ENCODE assay signal across 8 mouse cellular contexts in the genomic region with DNA sequence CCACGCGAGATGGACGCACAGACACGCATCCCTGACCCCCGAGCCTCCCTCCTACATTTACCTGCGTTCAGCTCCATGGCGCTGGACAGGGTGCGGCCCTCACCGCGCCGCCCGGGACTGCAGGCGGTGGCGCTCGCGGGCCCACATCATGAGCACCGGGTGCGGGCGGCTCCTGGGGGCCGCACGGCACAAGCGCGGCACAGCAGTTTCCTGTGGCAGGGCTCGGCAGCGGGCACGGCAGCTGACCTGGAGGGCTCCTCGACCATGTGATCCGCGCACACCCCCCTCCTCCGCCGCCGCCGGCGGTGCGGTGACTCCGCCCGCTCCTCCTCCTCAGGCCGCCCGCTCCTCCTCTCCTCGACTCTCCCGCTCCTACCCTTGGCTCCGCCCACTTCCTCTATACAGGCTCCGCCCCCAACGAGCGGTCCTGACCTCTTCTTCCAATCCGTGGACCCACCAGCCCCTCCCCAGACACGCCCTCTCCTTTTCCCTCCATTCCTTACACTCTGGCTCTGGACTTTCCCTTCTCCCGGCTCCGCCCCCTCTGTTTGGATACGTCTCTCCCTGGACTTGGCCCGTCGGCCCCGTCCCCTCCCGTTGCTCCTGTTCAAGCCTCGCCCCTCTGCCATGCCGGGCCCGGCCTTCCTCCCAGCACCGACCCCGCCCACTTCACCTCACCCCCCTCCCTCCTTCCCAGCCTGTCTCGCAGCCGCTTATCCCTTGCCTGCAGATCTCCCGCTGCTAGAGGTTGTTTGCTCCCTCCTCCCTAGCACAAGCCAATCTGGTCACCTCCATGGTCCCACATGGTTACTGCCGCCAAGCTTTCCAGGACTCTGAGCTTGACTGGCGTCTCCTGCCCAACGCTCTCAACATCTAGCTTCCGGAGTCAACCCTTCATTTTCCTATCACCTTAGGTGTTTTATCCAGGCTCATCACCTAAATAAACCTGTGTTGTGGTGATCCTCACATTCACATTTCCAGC. TPM values are rescaled to one million over a fixed set of nuclear protein-coding genes. Genes with fewer than 3 reads are reported as not detected.
DNase-seq lines count a peak whose midpoint lies in the region; ATAC-seq and TF ChIP-seq lines count a peak whose summit lies in the region.

TSS of gene Nr1d2 (minus strand) at position 378 of the 982 bp plus-strand sequence.

- H3K4me3 ChIP-seq in hindbrain, embryonic 10.5 days = peak within 1 kb of the TSS; percentile 78
- peak within 1 kb of the TSS; percentile 73 for H3K4me3 ChIP-seq in lung, postnatal 0 days (ENCODE audit: low read depth, low read length)

- TF ChIP-seq CTCF in lung, postnatal 0 days (IDR thresholded peaks at IDR 0.05) = peak; percentile 49

- H3K9me3 ChIP-seq in hindbrain, embryonic 10.5 days = 0 out of 2 replicates have a peak, but pooled peaks cover 6% of the 10 kb centered on the region
- no peaks in the 10 kb centered on the region for H3K9me3 ChIP-seq in lung, postnatal 0 days (ENCODE audit: low read length)

- peak within 1 kb of the TSS; percentile 79 for H3K4me2 ChIP-seq in lung, postnatal 0 days (replicated peaks; ENCODE audit: low read depth, low read length)

- no peaks in the 10 kb centered on the region for H3K36me3 ChIP-seq in hindbrain, embryonic 10.5 days
- no peaks in the 10 kb centered on the region for H3K36me3 ChIP-seq in lung, postnatal 0 days (ENCODE audit: insufficient read depth, low read length)

- peak within 1 kb of the TSS; percentile 78 for H3K27ac ChIP-seq in hindbrain, embryonic 10.5 days
- H3K27ac ChIP-seq in lung, postnatal 0 days (ENCODE audit: low read length) = peak within 1 kb of the TSS; percentile 97

- H3K4me1 ChIP-seq in hindbrain, embryonic 10.5 days (replicated peaks) = peaks cover 9% of the 10 kb centered on the region; the same call in 1 of the 2 replicates
- 0 out of 2 replicates have a peak, but pooled peaks cover 4% of the 10 kb centered on the region for H3K4me1 ChIP-seq in lung, postnatal 0 days (ENCODE audit: insufficient read depth, low read depth, low read length)

- DNase-seq in MN1 (ENCODE audit: low spot score) = peak; percentile 97
- peak; percentile 100 for DNase-seq in cerebellum, adult 9-10 months
- peak; percentile 99 for DNase-seq in hindbrain, embryonic 10.5 days (ENCODE audit: low spot score)
- DNase-seq in layer of hippocampus, adult 9-11 months = peak; percentile 99
- DNase-seq in lung, postnatal 0 days (ENCODE audit: low spot score) = peak; percentile 100
- peak; percentile 98 for DNase-seq in ovary, postnatal 14 days (ENCODE audit: low spot score)
- DNase-seq in thymus, postnatal 14 days = peak; percentile 98

- no peak for TF ChIP-seq EP300 in lung, postnatal 0 days (IDR thresholded peaks at IDR 0.05)

- peak within 1 kb of the TSS; percentile 92 for H3K9ac ChIP-seq in lung, postnatal 0 days (replicated peaks; ENCODE audit: low read depth)

- no peaks in the 10 kb centered on the region for H3K27me3 ChIP-seq in hindbrain, embryonic 10.5 days (ENCODE audit: insufficient read depth, poor library complexity, severe bottlenecking)
- no peaks in the 10 kb centered on the region for H3K27me3 ChIP-seq in lung, postnatal 0 days (replicated peaks; ENCODE audit: insufficient read depth, low read length)

- WGBS in hindbrain, embryonic 10.5 days = under 1% methylated on average over 66 of the region's 66 CpGs
- WGBS in lung, postnatal 0 days = under 1% methylated on average over 47 of the region's 66 CpGs

- ATAC-seq in frontal cortex, adult (ENCODE audit: low TSS enrichment) = peak; percentile 80
- ATAC-seq in lung, postnatal 0 days = peak; percentile 90

RNA-seq across cellular contexts. Expression of gene Nr1d2, which starts in this region (rescaled TPM):
- polyA plus RNA-seq in hindbrain, embryonic 10.5 days (2016; fragmentation: Nextera tagmentation; extraction: Ambion mirVana) = 3.4 TPM in 2 replicates
- polyA plus RNA-seq in lung, postnatal 0 days (2015; fragmentation: Nextera tagmentation; extraction: Ambion mirVana) = 12.5 and 15.1 TPM in 2 replicates

Comparison
In these comparisons a context has a peak if more than half of its experiments do, and no peak if none do; other contexts are left out.
1. Peak in every context shown above with its lines: DNase-seq, ATAC-seq, H3K4me3 ChIP-seq and H3K27ac ChIP-seq.